Mouse (Mus musculus): Measurements from ENCODE around the gene Pnpla8. TPM values are rescaled to one million over a fixed set of nuclear protein-coding genes. Genes with fewer than 3 reads are reported as not detected.

Pnpla8 gene
- polyA plus RNA-seq, 1 experiment from 2014 or later, result 73.3 TPM

DNA sequence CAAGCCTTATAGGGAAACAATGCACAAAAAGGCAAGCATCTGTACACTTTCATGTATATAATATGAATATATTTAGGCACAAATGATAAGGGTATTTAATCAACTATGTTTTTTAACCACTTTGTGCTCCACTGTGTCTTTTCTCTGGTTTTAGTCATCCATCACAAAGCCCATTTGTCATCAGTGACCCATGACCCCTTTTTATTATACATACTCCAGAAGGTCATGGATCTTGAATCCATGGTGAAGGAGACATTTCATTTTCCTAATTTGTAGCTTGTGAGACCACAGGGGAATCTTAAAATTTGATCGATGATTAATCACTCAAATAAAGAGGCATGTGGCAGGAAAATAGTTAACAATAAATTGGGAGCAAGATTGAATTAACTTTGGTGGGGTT is 136.7 kb downstream of the Pnpla8 start:
- WGBS, result 88% methylated on average over 1 of the region's 1 CpGs
- Histone ChIP-seq H3K27ac (ENCODE audit: low read depth, low read length) (no peak overlapping the region), H3K9ac (ENCODE audit: low read depth, low read length) (no peak overlapping the region), H3K27me3 (ENCODE audit: control insufficient read depth, insufficient read depth, low read length) (no peaks in the 10 kb centered on the region), H3K36me3 (ENCODE audit: control insufficient read depth, insufficient read depth, low read length) (no peaks in the 10 kb centered on the region), H3K4me1 (ENCODE audit: control insufficient read depth, insufficient read depth, low read length) (no peaks in the 10 kb centered on the region), H3K4me3 (ENCODE audit: low read length) (no peak overlapping the region), H3K4me2 (replicated peaks; ENCODE audit: low read depth, low read length) (no peak overlapping the region), H3K9me3 (ENCODE audit: control insufficient read depth, low read length) (no peaks in the 10 kb centered on the region)
- no peak for ATAC-seq (ENCODE audit: low FRiP score, low TSS enrichment)

DNA sequence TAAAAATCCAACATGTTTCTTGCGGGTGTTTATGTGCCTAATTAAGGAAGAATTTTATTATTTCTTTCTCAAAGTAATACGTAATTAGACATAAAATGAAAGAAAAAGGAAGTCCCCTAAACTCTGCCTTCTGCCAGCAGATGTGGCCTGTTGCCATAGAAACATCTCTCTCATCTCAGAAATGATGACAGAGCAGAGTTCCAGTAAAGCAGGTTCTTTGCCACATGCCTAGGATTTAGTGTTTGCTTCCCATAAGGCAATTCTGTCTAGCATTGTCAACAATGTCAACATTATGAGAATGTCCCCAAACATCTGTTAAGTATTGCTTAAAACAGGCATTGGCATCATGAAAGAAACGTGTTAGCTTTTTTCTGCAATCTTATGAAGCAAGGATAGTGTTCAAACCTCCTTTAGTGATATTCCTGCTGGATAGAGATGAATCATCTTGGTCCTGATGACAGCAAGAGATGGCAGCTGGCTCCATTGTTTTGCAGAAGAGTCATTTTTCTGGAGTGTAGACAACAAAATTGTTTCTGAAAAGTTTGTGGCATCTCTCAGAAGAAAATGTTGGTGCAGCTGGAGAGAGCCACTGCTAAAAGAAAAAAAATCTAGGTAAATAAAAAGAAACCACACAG is 150.0 kb downstream of the Pnpla8 start:
- WGBS, result 64% methylated on average over 3 of the region's 3 CpGs
- no peaks in the 10 kb centered on the region for H3K9me3 ChIP-seq (ENCODE audit: control insufficient read depth, low read length)
- no peak overlapping the region for H3K27ac ChIP-seq (ENCODE audit: low read depth, low read length)
- H3K4me2 ChIP-seq (replicated peaks; ENCODE audit: low read depth, low read length), result no peak overlapping the region
- no peak for ATAC-seq (ENCODE audit: low FRiP score, low TSS enrichment)
- no peak overlapping the region for H3K4me3 ChIP-seq (ENCODE audit: low read length)
- no peaks in the 10 kb centered on the region for H3K36me3 ChIP-seq (ENCODE audit: control insufficient read depth, insufficient read depth, low read length)
- no peak overlapping the region for H3K9ac ChIP-seq (ENCODE audit: low read depth, low read length)
- H3K4me1 ChIP-seq (ENCODE audit: control insufficient read depth, insufficient read depth, low read length), result 0 out of 2 replicates have a peak, but pooled peaks cover 2% of the 10 kb centered on the region
- no peaks in the 10 kb centered on the region for H3K27me3 ChIP-seq (ENCODE audit: control insufficient read depth, insufficient read depth, low read length)

Small RNA genes lying within 50 kb of the gene (microRNA-seq; reads per million reads assigned to microRNA genes)
- gene Mir5627, result not detected

Other genes with a start within 250 kb of the Pnpla8 start
- 20.6 and 25.6 TPM in 2 replicates for gene Dnajb9, start 11.0 kb upstream of the Pnpla8 start, polyA plus RNA-seq (2014; fragmentation: Nextera tagmentation; extraction: Ambion mirVana)
- gene Nrcam, start 107.5 kb downstream of the Pnpla8 start, polyA plus RNA-seq (2014; fragmentation: Nextera tagmentation; extraction: Ambion mirVana), result 7.0 and 12.3 TPM in 2 replicates